Mouse (Mus musculus) gastrocnemius, postnatal 10 days (tissue): ENCODE measurements around the gene Prdx6. TPM values are rescaled to one million over a fixed set of nuclear protein-coding genes. Genes with fewer than 3 reads are reported as not detected.
A peak's percentile ranks its signal among the peaks of the same experiment; 100 is the strongest.

ENCODE experiments used
- DNase-seq: peaks from one replicate; pipeline ENCODE4 v3.0.0; 2021; ENCODE audit warnings: mixed read lengths
- long read RNA-seq, 2 experiments: library from polyadenylated mRNA; stranded (forward); transcript quantifications; one replicate each; pipeline ENCODE4 v2.0.0; 2021
- total RNA-seq, 2 experiments: library from RNA; stranded (reverse); gene quantifications; 2 replicates each; pipeline ENCODE4 v1.2.3; 2021

Prdx6 gene
- total RNA-seq, result 10 to 100 TPM; 78.5 to 78.8 TPM
- long read RNA-seq, experiment 1, transcript Prdx6-202 (5 exons, 2,387 nt), result major isoform, 76 of 89 reads
- long read RNA-seq, experiment 1, partial matches to known transcripts, result 6 of 89 reads
- long read RNA-seq, experiment 1, other reads (novel, unspliced or antisense), result 3 of 89 reads
- long read RNA-seq, experiment 2, transcript Prdx6-202 (5 exons, 2,387 nt), result major isoform, 104 of 110 reads
- long read RNA-seq, experiment 2, partial matches to known transcripts, result 1 of 110 reads
- long read RNA-seq, experiment 2, other reads (novel, unspliced or antisense), result 0 of 110 reads

- peak; percentile 79 for DNase-seq
Observed at GRCm38 (mm10) chr1:161250604-161251416, at the start of gene Prdx6. Prdx6 (minus strand) TSS chr1:161251219.

- DNase-seq, result no peak
Observed at GRCm38 (mm10) chr1:161288256-161288655, 37.2 kb upstream of the Prdx6 start.

- DNase-seq, result peak; percentile 27
Observed at GRCm38 (mm10) chr1:161286726-161287310, 35.8 kb upstream of the Prdx6 start.

DNA sequence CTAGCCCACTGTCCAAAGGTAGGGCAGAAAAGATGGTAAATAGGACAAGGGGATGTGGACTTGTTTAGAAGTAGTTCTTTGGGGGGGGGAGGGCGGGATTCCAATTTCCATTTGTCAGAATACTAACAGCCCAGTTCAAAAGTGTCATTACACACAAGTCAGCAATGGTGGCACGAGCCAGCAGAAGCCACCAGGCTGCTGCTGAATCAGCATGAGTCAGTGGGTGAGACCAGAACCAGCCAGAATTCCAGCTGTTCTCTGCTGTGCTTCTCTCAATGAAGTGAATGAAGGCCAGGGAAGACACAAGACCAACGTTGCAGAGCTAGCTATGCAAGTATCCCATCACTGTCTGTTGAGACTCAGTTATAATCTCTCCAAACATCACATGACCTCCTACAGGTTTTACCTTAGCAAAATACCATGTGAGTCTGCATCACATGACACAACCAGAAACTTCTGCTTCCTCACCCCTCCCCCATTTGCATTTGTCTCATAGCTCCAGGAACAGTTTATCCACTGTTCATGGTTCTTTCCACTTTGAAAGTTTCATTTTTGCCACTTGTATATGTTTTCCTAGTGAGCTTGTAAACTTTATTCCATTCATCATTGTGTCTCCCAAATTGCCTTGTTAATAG is 30.2 kb upstream of the Prdx6 start:
- DNase-seq, result no peak

DNA sequence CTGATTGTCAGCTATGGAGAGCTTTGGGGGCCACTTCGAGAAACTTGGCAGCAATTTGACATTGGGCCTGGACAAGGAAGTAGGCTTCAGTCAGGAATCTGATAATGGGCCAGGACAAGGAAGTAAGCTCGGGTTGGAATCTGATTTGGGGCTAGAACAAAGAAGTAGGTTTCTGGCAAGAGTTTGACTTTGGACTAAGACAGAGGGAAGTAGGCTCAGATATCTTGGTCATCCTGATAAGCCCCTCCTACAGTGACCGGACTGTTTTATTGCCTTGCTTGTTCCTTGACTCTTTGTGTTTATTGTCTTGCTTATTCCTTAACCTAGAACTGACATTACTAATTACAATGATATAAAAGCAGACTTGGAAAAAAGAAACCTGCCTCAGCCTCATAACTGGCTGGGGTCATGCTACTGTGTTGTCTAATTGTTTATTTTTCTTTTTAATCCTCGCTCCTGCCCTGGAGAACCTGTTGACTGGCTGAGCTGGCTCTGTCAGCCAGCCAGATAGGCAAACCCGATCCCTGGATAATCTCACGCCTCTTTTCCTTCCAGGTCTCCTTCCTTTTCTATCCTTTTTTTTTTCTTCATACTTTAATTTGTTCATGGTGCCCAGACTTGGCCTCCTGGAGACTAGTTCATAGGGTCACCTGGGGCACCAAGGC is 28.4 kb upstream of the Prdx6 start:
- no peak for DNase-seq

DNA sequence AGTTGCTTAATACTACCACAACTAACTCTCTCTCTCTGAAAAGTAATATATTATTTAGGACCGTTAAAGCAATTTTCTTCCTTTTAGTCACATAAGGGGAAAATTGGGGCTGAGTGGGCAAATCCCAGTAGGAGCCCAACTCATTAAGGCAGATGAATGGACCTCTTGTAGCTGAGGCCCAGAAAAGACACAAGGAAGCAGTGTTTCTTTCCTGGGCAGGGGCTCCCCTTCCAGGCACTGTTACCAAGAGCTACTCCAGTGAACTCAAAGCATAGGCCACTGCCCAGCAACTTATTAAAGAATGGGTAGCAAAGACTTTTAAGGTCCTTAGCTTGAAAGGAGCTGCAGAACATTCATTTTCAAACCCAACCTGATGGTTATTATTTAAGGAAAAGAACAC is 22.5 kb upstream of the Prdx6 start:
- DNase-seq, result no peak

- no peak for DNase-seq
Observed at GRCm38 (mm10) chr1:161271461-161271810, 20.4 kb upstream of the Prdx6 start.

DNA sequence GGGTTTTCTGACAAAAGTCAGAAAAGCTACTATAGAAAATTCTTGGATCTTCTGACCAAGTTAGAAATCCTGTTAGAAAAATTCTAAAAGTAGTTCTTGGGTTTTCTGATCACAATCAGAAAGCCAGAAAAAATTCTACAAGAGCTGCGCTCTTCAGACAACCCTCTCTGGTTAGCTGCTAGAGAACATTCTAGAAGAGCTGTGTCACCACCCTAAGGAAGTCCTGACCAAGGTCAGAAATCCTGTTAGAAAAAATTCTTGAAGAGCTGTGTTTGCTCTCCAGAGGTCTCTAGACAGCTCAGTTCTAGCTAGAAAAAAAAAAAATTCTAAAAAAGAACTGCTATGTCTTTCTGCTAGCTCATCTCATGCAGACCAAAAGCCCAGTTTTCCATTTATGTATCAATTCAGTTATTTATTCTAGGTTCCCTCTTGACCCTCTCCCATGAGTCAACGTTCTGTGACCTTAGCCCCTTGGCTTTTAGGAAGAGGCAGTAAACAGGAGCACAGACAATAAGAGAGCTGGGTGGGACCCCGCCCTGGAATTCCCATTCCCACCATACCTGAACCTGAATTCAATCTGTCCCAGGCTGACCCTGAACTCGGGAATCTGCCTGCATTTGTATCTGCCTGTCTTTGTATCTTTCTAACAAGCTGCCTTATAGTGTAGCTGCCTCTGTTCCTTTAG is 19.9 kb upstream of the Prdx6 start:
- DNase-seq, result no peak

DNA sequence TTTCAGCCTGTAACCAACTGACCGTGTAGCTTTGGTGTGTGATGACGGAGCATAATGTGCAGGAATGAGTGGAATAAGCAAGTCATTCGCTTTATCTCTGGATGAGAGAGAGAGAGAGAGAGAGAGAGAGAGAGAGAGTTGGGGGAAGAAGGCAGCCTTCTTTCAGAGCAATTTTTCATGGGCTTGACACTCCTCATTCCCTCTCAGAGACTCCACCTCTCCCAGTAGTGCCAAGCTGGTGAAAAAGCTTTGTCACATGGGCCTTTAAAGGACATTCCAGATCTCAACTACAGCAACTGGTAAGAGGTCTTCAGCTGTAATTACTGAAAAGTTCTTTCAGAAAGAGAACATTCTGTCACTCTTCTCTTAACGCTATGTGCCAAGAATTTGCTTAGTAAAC is 18.3 kb upstream of the Prdx6 start:
- no peak for DNase-seq

- DNase-seq, result no peak
Observed at GRCm38 (mm10) chr1:161268884-161269283, 17.9 kb upstream of the Prdx6 start.

GRCm38 (mm10) chr1:161268116-161268515 is 17.1 kb upstream of the Prdx6 start:
- no peak for DNase-seq

GRCm38 (mm10) chr1:161264961-161265360 is 13.9 kb upstream of the Prdx6 start:
- no peak for DNase-seq

DNA sequence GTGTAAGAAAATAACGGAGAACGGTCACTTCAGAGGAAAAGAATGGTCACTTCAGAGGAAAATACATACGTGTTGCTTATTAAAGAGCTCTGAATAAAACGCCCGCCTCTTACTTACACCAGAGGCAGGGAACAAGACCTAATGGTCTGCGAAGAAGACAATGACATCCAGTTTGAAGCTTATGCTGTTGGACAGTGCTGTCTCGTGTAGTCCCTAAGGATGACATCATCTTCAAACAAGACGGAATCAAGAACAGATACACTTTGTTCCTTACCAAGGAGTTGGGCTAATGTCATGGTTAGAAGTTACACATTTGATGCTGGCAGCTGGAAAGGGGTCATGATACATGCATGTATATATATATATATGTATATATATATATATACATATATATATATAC is 12.6 kb upstream of the Prdx6 start:
- no peak for DNase-seq

DNA sequence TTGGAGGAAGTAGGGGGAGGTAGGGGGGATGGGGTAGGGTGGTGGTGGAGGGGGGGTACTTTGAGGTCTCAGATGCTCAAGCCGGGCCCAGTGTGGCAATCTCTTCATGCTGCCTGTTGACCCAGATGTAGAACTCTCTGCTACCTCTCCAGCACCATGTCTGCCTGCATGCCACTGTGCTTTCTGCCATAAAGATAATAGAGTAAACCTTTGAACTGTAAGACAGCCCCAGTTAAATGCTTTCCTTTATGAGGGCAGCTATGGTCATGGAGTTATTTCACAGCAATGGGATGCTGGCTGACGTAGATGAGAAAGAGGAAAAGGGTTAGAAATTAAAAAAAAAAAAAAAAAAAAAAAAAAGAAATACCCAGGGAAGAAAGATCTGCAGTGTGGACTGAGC is 11.5 kb upstream of the Prdx6 start:
- no peak for DNase-seq

DNA sequence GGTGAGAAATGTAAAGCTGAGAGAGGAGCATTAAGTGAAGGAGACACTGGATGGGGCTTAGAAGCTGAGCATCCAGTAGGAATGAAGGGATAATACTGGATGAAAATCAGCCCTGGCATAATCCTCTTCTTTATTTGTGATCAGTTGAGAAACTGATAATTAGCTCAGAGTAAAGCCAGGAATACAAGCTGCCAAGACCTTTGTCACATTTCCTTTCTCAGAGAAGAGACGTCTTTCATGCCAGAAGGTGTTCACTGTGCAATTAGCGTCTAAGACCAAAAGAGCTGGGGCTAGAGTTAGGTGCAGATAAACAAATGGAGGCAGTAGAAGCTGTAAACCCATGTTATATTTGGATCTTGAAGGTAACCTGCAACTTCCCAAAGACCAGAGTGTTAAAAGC is 9.7 kb upstream of the Prdx6 start:
- no peak for DNase-seq

GRCm38 (mm10) chr1:161259142-161259541 is 8.1 kb upstream of the Prdx6 start:
- DNase-seq, result no peak

GRCm38 (mm10) chr1:161258331-161258730 is 7.3 kb upstream of the Prdx6 start:
- no peak for DNase-seq

DNA sequence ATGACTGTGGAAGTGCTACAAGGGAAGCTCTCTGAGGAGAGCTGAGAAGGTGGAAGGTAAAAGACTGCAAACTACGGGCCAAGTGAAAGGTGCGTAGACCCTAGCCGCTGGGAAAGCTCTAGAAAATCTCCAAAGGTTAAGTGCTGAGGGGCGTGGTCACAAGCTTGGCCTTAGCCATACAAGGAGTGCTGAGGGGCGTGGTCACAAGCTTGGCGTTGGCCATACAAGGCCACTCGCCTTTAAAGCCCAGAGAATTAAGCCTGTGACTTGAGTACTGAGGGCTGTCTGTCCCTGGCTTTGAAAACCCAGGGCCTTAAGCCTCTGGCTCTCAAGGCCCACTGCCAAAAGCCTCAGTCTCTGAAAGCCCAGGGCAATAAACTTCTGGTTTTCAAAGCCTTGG is 5.9 kb upstream of the Prdx6 start:
- no peak for DNase-seq

DNA sequence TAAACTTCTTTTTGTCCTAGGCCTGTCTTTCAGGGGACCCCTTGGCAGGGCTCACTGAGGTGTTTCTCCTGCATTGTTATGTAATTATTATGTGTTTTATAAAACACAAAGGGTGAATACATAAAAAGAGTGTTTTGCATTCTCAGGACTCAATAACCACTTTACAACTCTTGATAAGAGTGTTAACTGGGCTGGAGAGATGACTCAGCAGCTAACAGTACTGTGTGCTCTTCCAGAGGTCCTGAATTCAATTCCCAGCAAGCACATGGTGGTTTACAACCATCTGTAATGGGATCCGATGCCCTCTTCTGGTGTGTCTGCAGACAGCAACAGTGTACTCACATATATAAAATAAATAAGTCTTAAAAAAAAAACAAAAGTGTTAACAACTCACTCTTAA is 3.3 kb upstream of the Prdx6 start:
- no peak for DNase-seq

DNA sequence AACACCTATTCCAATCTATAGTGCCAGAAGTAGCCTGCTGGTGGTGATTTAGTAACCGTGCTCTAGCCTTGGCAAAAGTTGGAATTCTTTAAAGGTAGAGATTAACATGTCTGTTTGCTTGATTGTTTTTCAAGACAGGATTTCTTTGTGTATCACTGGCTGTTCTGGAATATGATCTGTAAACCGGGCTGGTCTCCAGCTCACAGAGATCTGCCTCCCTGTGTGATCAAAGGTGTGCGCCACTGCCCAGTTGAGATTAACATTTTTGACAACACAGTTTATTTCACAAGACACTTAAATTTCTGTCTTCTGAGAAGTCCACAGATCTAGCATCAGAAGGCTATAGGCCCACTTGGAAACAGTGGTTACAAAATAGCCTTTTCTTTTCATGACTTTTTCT is 1.9 kb upstream of the Prdx6 start:
- DNase-seq, result no peak

DNA sequence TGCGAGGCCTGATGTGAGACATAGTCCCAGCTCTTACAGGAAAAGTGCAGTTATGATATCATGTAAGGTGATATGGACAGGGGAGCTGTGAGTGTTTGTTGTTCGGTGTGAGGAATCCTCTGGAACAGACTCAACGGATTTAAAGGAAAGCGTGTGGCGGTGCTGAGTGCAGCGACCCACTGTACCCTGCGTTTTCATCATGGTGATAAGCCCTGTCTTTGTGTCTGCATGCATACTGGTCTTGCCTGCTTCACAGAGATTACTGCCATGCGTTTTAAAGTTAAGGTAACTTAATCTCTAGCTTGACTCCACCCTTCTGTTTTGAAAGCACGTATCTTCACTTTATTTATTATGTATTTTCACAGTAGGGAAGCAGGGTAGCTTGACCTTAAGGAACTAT is 1.3 kb upstream of the Prdx6 start:
- no peak for DNase-seq
